Mouse (Mus musculus): ENCODE results near the gene Ttc14. TPM values are rescaled to one million over a fixed set of nuclear protein-coding genes. Genes with fewer than 3 reads are reported as not detected.
A peak's percentile ranks its signal among the peaks of the same experiment; 100 is the strongest.

Ttc14 gene
- polyA plus RNA-seq, 1 experiment from 2014 or later, result 51.7 TPM

DNA sequence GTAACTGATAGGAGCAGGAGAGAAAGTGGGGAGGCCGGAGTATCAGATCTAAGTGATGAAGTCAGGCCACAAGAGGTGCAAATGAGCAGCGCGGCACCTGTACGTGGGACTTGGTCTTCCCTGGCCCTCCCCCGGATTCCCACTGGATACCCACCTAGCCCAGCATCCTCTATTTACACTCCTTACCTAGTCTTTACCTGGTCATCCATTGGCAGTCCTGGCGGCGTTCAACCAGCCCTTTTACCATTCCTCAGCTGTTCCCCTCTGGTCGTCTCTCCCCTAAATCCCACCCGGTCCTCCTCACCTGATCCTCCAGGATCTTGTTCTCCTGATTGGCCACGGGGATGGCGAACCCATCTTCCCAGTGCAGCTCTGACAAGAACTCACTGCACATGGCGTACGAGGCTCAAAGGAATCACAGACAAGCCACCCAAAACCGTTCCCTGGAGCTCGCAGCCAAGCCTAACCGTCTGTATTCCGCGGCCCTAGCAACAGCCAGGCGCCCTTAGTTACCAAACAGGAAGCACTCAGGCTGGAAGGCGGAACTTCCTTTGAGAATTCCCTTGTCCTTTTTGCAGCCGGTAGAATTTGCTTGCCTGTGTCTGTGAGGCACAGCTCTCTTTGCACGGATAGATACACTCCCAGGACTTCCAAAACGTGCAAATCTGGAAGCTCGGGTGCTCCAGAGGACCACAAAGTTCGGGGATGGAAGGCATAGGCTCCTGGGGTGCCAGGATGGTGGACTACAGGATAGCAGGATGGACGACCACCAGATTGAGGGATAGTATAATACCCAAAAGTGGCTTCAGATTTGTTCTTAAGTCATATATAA is 44.4 kb downstream of the Ttc14 start, which contains the start of gene Ccdc39:
Gene Ccdc39, minus strand, starts transcription at position 510 of the 832 bp plus-strand sequence.
- peak; percentile 61; the same call in 1 of the 2 replicates for ATAC-seq (replicated peaks; ENCODE audit: insufficient number of reproducible peaks, low FRiP score, low TSS enrichment)
- H3K4me1 ChIP-seq (ENCODE audit: control insufficient read depth, insufficient read depth, low read length), result no peaks in the 10 kb centered on the region
- H3K27me3 ChIP-seq (ENCODE audit: control insufficient read depth, insufficient read depth, low read length), result no peaks in the 10 kb centered on the region
- H3K36me3 ChIP-seq (ENCODE audit: control insufficient read depth, insufficient read depth, low read length), result no peaks in the 10 kb centered on the region
- no peak within 1 kb of the TSS for H3K27ac ChIP-seq (ENCODE audit: low read depth, low read length)
- H3K9me3 ChIP-seq (replicated peaks; ENCODE audit: control insufficient read depth, low read length), result no peaks in the 10 kb centered on the region
- peak within 1 kb of the TSS; percentile 76 for H3K9ac ChIP-seq (ENCODE audit: low read depth, low read length)
- H3K4me2 ChIP-seq, result peak within 1 kb of the TSS; percentile 87
- H3K4me3 ChIP-seq (ENCODE audit: low read depth, low read length), result peak within 1 kb of the TSS; percentile 54
- WGBS (ENCODE audit: insufficient replicate concordance), result 9% methylated on average over 26 of the region's 26 CpGs

DNA sequence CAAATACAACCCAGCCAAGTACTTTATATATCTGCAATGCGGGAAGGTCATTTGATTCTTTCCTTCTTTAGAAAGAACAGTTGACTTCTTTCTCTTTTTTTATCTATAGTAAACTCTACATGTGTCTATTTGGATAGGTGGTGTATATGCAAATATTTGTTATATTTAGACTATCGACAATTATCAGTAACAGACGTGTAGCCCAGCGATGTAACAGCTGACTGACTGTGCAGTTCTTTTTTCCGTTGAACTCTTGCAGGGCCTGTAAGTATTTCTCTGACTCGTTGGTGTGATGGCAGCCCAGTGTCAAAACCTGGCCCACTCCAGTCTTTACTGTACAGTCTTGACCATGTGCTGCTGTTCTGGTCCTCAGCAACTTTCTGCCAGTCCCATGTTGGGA is 47.0 kb downstream of the Ttc14 start:
- ATAC-seq (replicated peaks; ENCODE audit: insufficient number of reproducible peaks, low FRiP score, low TSS enrichment), result no peak
- Histone ChIP-seq H3K4me2 (no peak overlapping the region), H3K27me3 (ENCODE audit: control insufficient read depth, insufficient read depth, low read length) (no peaks in the 10 kb centered on the region), H3K9me3 (replicated peaks; ENCODE audit: control insufficient read depth, low read length) (no peaks in the 10 kb centered on the region), H3K9ac (ENCODE audit: low read depth, low read length) (no peak overlapping the region), H3K4me3 (ENCODE audit: low read depth, low read length) (no peak overlapping the region), H3K36me3 (ENCODE audit: control insufficient read depth, insufficient read depth, low read length) (no peaks in the 10 kb centered on the region), H3K4me1 (ENCODE audit: control insufficient read depth, insufficient read depth, low read length) (no peaks in the 10 kb centered on the region), H3K27ac (ENCODE audit: low read depth, low read length) (no peak overlapping the region)
- WGBS (ENCODE audit: insufficient replicate concordance), result 74% methylated on average over 6 of the region's 6 CpGs

DNA sequence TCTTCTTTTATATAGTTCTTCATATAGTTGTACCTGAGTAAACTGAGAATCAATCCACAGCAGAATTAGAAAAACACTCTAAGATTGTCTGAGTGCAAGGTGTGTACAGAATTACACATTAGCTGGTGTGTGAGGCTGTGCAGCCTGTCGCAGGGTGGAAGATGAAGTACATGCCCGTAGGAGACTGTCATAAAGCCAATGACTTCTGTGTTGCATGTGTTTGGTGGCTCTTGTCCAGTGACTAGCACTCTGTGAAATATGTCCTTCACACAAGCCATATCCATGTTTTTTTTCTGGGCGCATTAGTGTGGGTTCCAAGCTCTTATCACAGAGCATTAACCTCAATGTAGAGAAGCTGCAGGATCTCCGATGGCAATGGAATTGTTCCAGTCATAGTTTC is 51.2 kb downstream of the Ttc14 start:
- no peaks in the 10 kb centered on the region for H3K9me3 ChIP-seq (replicated peaks; ENCODE audit: control insufficient read depth, low read length)
- no peak overlapping the region for H3K9ac ChIP-seq (ENCODE audit: low read depth, low read length)
- H3K36me3 ChIP-seq (ENCODE audit: control insufficient read depth, insufficient read depth, low read length), result no peaks in the 10 kb centered on the region
- no peaks in the 10 kb centered on the region for H3K4me1 ChIP-seq (ENCODE audit: control insufficient read depth, insufficient read depth, low read length)
- 81% methylated on average over 4 of the region's 4 CpGs for WGBS (ENCODE audit: insufficient replicate concordance)
- H3K4me2 ChIP-seq, result no peak overlapping the region
- H3K27me3 ChIP-seq (ENCODE audit: control insufficient read depth, insufficient read depth, low read length), result no peaks in the 10 kb centered on the region
- H3K4me3 ChIP-seq (ENCODE audit: low read depth, low read length), result no peak overlapping the region
- no peak for ATAC-seq (replicated peaks; ENCODE audit: insufficient number of reproducible peaks, low FRiP score, low TSS enrichment)
- no peak overlapping the region for H3K27ac ChIP-seq (ENCODE audit: low read depth, low read length)

DNA sequence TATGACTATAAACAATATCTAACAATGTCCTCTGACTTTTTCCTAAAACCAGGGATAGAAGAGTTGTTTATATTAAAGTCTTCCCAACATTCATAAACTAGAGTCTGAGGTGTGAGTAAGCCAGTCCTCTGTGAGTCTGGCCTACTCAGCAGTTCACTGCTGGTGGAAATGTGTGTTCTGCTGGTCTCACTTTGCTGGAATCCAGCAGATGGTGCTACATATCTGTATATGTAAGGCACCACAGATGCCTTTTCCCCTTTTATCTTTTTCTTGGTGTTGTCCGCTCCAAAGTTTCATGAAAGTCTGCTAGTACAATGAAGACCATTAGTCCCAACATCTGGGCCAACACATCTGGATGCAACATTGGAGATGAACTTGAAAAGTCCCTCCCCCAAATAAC is 53.4 kb downstream of the Ttc14 start:
- H3K4me1 ChIP-seq (ENCODE audit: control insufficient read depth, insufficient read depth, low read length), result no peaks in the 10 kb centered on the region
- no peaks in the 10 kb centered on the region for H3K9me3 ChIP-seq (replicated peaks; ENCODE audit: control insufficient read depth, low read length)
- H3K4me2 ChIP-seq, result no peak overlapping the region
- H3K4me3 ChIP-seq (ENCODE audit: low read depth, low read length), result no peak overlapping the region
- 58% methylated on average over 1 of the region's 1 CpGs for WGBS (ENCODE audit: insufficient replicate concordance)
- no peak for ATAC-seq (replicated peaks; ENCODE audit: insufficient number of reproducible peaks, low FRiP score, low TSS enrichment)
- no peaks in the 10 kb centered on the region for H3K36me3 ChIP-seq (ENCODE audit: control insufficient read depth, insufficient read depth, low read length)
- H3K27me3 ChIP-seq (ENCODE audit: control insufficient read depth, insufficient read depth, low read length), result no peaks in the 10 kb centered on the region
- no peak overlapping the region for H3K27ac ChIP-seq (ENCODE audit: low read depth, low read length)
- H3K9ac ChIP-seq (ENCODE audit: low read depth, low read length), result no peak overlapping the region

DNA sequence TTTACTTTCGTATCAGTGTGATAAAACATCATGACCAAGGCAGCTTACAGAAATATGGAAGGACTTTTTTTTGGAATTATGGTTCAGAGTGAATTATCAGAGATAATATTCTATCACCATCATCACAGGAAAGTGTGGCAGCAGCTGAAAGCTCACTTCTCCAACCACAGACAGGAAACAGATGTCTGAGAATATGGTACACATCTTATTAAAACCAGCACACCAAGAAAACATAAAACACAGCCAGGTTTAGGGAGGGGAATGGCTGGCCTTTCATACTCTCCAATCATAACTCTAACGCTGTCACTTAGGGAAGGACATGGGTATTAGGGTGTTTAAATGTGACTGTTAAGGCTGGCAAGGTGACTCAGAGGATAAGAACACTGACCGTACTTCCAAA is 59.3 kb downstream of the Ttc14 start:
- 78% methylated on average over 3 of the region's 3 CpGs for WGBS (ENCODE audit: insufficient replicate concordance)
- Histone ChIP-seq H3K9ac (ENCODE audit: low read depth, low read length) (no peak overlapping the region), H3K4me1 (ENCODE audit: control insufficient read depth, insufficient read depth, low read length) (no peaks in the 10 kb centered on the region), H3K27me3 (ENCODE audit: control insufficient read depth, insufficient read depth, low read length) (no peaks in the 10 kb centered on the region), H3K4me2 (no peak overlapping the region), H3K36me3 (ENCODE audit: control insufficient read depth, insufficient read depth, low read length) (no peaks in the 10 kb centered on the region), H3K4me3 (ENCODE audit: low read depth, low read length) (no peak overlapping the region), H3K9me3 (replicated peaks; ENCODE audit: control insufficient read depth, low read length) (no peaks in the 10 kb centered on the region), H3K27ac (ENCODE audit: low read depth, low read length) (no peak overlapping the region)
- ATAC-seq (replicated peaks; ENCODE audit: insufficient number of reproducible peaks, low FRiP score, low TSS enrichment), result no peak

DNA sequence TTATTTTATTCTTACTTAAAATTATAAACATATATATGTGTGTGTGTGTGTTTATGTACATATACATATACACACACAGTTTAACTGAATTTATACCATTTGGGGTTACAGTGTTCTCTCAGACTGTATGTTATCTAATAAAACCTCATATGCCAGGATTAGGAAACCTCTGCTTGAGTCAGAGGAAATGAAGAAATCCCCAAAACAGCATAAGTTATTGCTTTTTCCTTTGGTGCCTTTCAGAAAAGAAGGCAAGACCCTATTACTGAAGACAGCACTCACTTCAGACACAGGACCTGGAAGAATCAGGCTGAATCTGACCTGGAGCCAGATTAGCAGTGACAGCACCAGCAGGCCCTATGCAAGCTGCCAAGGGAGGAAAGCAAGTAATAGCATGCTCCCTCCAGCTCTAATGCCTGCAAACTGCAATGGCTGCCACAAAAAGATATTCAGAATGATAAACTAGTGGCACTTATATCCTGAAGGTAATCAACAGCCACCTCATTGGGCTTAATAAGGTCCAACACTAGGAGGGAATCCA is 64.4 kb downstream of the Ttc14 start:
- no peak overlapping the region for H3K9ac ChIP-seq (ENCODE audit: low read depth, low read length)
- no peak for ATAC-seq (replicated peaks; ENCODE audit: insufficient number of reproducible peaks, low FRiP score, low TSS enrichment)

More for the DNA sequence above, 64.4 kb downstream of the Ttc14 start:
- no peaks in the 10 kb centered on the region for H3K4me1 ChIP-seq (ENCODE audit: control insufficient read depth, insufficient read depth, low read length)
- H3K27ac ChIP-seq (ENCODE audit: low read depth, low read length), result no peak overlapping the region
- H3K27me3 ChIP-seq (ENCODE audit: control insufficient read depth, insufficient read depth, low read length), result no peaks in the 10 kb centered on the region
- no peak overlapping the region for H3K4me3 ChIP-seq (ENCODE audit: low read depth, low read length)
- no peaks in the 10 kb centered on the region for H3K9me3 ChIP-seq (replicated peaks; ENCODE audit: control insufficient read depth, low read length)
- H3K36me3 ChIP-seq (ENCODE audit: control insufficient read depth, insufficient read depth, low read length), result no peaks in the 10 kb centered on the region
- no peak overlapping the region for H3K4me2 ChIP-seq

Other genes starting within 250 kb of the Ttc14 start
- 1.4 and 1.5 TPM in 2 replicates for gene Ccdc39, start 44.5 kb downstream of the Ttc14 start, polyA plus RNA-seq (2014; fragmentation: Nextera tagmentation; extraction: Ambion mirVana)
- 83.4 and 89.2 TPM in 2 replicates for gene Fxr1, start 220.1 kb downstream of the Ttc14 start, polyA plus RNA-seq (2014; fragmentation: Nextera tagmentation; extraction: Ambion mirVana)

Measured in heart, embryonic 11.5 days (tissue).